Mouse (Mus musculus): ENCODE data around the gene Lrrc74a.

DNA sequence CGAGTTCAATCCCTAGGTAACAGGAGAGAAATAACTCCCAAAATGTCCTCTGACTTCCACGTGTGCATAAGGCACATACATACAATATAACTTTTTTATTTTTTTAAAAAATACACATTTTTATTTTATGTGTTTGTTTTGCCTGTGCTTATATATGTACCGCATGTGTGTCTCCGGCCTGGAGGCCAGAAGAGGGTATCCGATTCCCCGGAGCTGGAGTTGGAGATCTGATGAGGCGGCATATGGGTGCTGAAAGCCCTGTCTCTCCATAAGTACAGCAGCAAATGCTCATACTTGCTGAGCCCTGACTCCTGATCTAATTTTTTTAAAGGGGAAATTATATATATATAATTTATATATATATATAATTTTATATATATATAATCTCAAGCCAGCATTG lies 65.6 kb downstream of the Lrrc74a start:
- no peak for TF ChIP-seq CTCF (IDR thresholded peaks at IDR 0.05; ENCODE audit: low read depth, low read length)
- TF ChIP-seq POLR2A (IDR thresholded peaks at IDR 0.05; ENCODE audit: insufficient read depth, low read length), result no peak
